Mouse (Mus musculus): ENCODE measurements around the gene Naga. TPM values are rescaled to one million over a fixed set of nuclear protein-coding genes. Genes with fewer than 3 reads are reported as not detected.

Naga gene
- polyA plus RNA-seq, 1 experiment from 2014 or later, result 34.1 TPM

- Histone ChIP-seq H3K9ac (replicated peaks) (no peak overlapping the region), H3K9me3 (no peaks in the 10 kb centered on the region), H3K27ac (no peak overlapping the region), H3K4me1 (replicated peaks) (no peaks in the 10 kb centered on the region), H3K4me2 (no peak overlapping the region), H3K36me3 (peaks cover 84% of the 10 kb centered on the region), H3K4me3 (replicated peaks) (no peak overlapping the region), H3K27me3 (no peaks in the 10 kb centered on the region)
- ATAC-seq (ENCODE audit: insufficient number of reproducible peaks, insufficient read depth, low FRiP score, low TSS enrichment, low read depth), result no peak
- 58% methylated on average over 12 of the region's 12 CpGs for WGBS
Observed at GRCm38 (mm10) chr15:82286157-82286556, 52.6 kb downstream of the Naga start.

- H3K4me2 ChIP-seq, result no peak overlapping the region
- H3K27me3 ChIP-seq, result no peaks in the 10 kb centered on the region; the same call in 1 of the 2 replicates
- H3K27ac ChIP-seq, result no peak overlapping the region
- H3K9ac ChIP-seq (replicated peaks), result no peak overlapping the region
- H3K4me3 ChIP-seq (replicated peaks), result no peak overlapping the region
- 83% methylated on average over 4 of the region's 4 CpGs for WGBS
- H3K4me1 ChIP-seq (replicated peaks), result peaks cover 12% of the 10 kb centered on the region
- no peaks in the 10 kb centered on the region for H3K9me3 ChIP-seq
- ATAC-seq (ENCODE audit: insufficient number of reproducible peaks, insufficient read depth, low FRiP score, low TSS enrichment, low read depth), result no peak
- H3K36me3 ChIP-seq, result peaks cover 65% of the 10 kb centered on the region
Observed at GRCm38 (mm10) chr15:82280638-82281037, 58.1 kb downstream of the Naga start.

Other genes with a start within 250 kb of the Naga start
- 23.4 and 26.6 TPM in 2 replicates for gene Ccdc134, start 211.0 kb downstream of the Naga start, polyA plus RNA-seq (2016; fragmentation: Nextera tagmentation; extraction: Ambion mirVana)
- gene Srebf2, start 191.7 kb downstream of the Naga start, polyA plus RNA-seq (2016; fragmentation: Nextera tagmentation; extraction: Ambion mirVana), result 186 and 188 TPM in 2 replicates
- 0.10 and 0.23 TPM in 2 replicates for gene Shisa8, start 126.1 kb downstream of the Naga start, polyA plus RNA-seq (2016; fragmentation: Nextera tagmentation; extraction: Ambion mirVana)
- gene Tnfrsf13c, start 114.6 kb downstream of the Naga start, polyA plus RNA-seq (2016; fragmentation: Nextera tagmentation; extraction: Ambion mirVana), result 0.10 TPM in 1 of 2 replicates, not detected in the other
- 75.5 and 75.7 TPM in 2 replicates for gene Cenpm, start 94.2 kb downstream of the Naga start, polyA plus RNA-seq (2016; fragmentation: Nextera tagmentation; extraction: Ambion mirVana)
- not detected in 2 replicates for gene 1500009C09Rik, start 86.5 kb downstream of the Naga start, polyA plus RNA-seq (2016; fragmentation: Nextera tagmentation; extraction: Ambion mirVana)
- 45.5 and 46.3 TPM in 2 replicates for gene Sept3, start 64.0 kb downstream of the Naga start, polyA plus RNA-seq (2016; fragmentation: Nextera tagmentation; extraction: Ambion mirVana)
- gene Wbp2nl, start 40.0 kb downstream of the Naga start, polyA plus RNA-seq (2016; fragmentation: Nextera tagmentation; extraction: Ambion mirVana), result not detected in 2 replicates
- 11.0 and 11.3 TPM in 2 replicates for gene Pheta2, start within 50 bp of the Naga start, polyA plus RNA-seq (2016; fragmentation: Nextera tagmentation; extraction: Ambion mirVana)
- 204 and 226 TPM in 2 replicates for gene Smdt1, start within 50 bp of the Naga start, polyA plus RNA-seq (2016; fragmentation: Nextera tagmentation; extraction: Ambion mirVana)
- 302 and 311 TPM in 2 replicates for gene Ndufa6, start 15.4 kb upstream of the Naga start, polyA plus RNA-seq (2016; fragmentation: Nextera tagmentation; extraction: Ambion mirVana)
- gene Cyp2d22, start 41.3 kb upstream of the Naga start, polyA plus RNA-seq (2016; fragmentation: Nextera tagmentation; extraction: Ambion mirVana), result 3.3 and 5.2 TPM in 2 replicates
- gene Cyp2d11, start 55.1 kb upstream of the Naga start, polyA plus RNA-seq (2016; fragmentation: Nextera tagmentation; extraction: Ambion mirVana), result not detected in 2 replicates
- not detected in 2 replicates for gene Cyp2d10, start 68.3 kb upstream of the Naga start, polyA plus RNA-seq (2016; fragmentation: Nextera tagmentation; extraction: Ambion mirVana)
- not detected in 2 replicates for gene Cyp2d9, start 94.5 kb upstream of the Naga start, polyA plus RNA-seq (2016; fragmentation: Nextera tagmentation; extraction: Ambion mirVana)
- not detected in 2 replicates for gene Cyp2d12, start 216.1 kb upstream of the Naga start, polyA plus RNA-seq (2016; fragmentation: Nextera tagmentation; extraction: Ambion mirVana)

Measured in limb, embryonic 12.5 days (tissue).